Comparison of ENCODE assay signal across 9 mouse cellular contexts in genomic region chr19:61199836-61200235, GRCm38 (mm10). TPM values are rescaled to one million over a fixed set of nuclear protein-coding genes. Genes with fewer than 3 reads are reported as not detected.
DNase-seq lines count a peak whose midpoint lies in the region; ATAC-seq and TF ChIP-seq lines count a peak whose summit lies in the region.
"Had no signal": no experiment of that assay in that cellular context is flagged by ENCODE, and none has a peak within 500 bp of the region (broad histone marks: within the 10 kb centered on the region; RNA-seq: fewer than 3 reads in every experiment).

No protein-coding gene starts in this region.

- 14% methylated on average over 10 of the region's 10 CpGs for WGBS in heart, embryonic 11.5 days (ENCODE audit: insufficient replicate concordance)
- WGBS in bone marrow, adult 2 months: 6% methylated on average over 10 of the region's 10 CpGs
- 31% methylated on average over 10 of the region's 10 CpGs for WGBS in limb, embryonic 10.5 days
- WGBS in forebrain, embryonic 13.5 days: 15% methylated on average over 10 of the region's 10 CpGs

- no peaks in the 10 kb centered on the region for H3K9me3 ChIP-seq in heart, embryonic 11.5 days (replicated peaks; ENCODE audit: control insufficient read depth, low read length)
- no peaks in the 10 kb centered on the region for H3K9me3 ChIP-seq in limb, embryonic 10.5 days (replicated peaks)
- no peaks in the 10 kb centered on the region for H3K9me3 ChIP-seq in forebrain, embryonic 13.5 days (replicated peaks)

- no peak for TF ChIP-seq CTCF in bone marrow, adult 2 months (IDR thresholded peaks at IDR 0.05; ENCODE audit: control insufficient read depth, insufficient read depth, low read length)

- no peak overlapping the region for H3K4me3 ChIP-seq in heart, embryonic 11.5 days (ENCODE audit: low read depth, low read length)
- H3K4me3 ChIP-seq in bone marrow, adult 2 months (replicated peaks; ENCODE audit: control insufficient read depth, low read depth, low read length): peak overlapping the region; percentile 80
- H3K4me3 ChIP-seq in limb, embryonic 10.5 days: no peak overlapping the region
- H3K4me3 ChIP-seq in forebrain, embryonic 13.5 days: no peak overlapping the region

- H3K4me1 ChIP-seq in heart, embryonic 11.5 days (ENCODE audit: control insufficient read depth, insufficient read depth, low read length): no peaks in the 10 kb centered on the region
- H3K4me1 ChIP-seq in bone marrow, adult 2 months (ENCODE audit: control insufficient read depth, insufficient read depth, low read length): no peaks in the 10 kb centered on the region
- no peaks in the 10 kb centered on the region for H3K4me1 ChIP-seq in limb, embryonic 10.5 days
- no peaks in the 10 kb centered on the region for H3K4me1 ChIP-seq in forebrain, embryonic 13.5 days

- H3K4me2 ChIP-seq in heart, embryonic 11.5 days: no peak overlapping the region
- no peak overlapping the region for H3K4me2 ChIP-seq in forebrain, embryonic 13.5 days

- no peak for ATAC-seq in heart, embryonic 11.5 days (replicated peaks; ENCODE audit: insufficient number of reproducible peaks, low FRiP score, low TSS enrichment)
- no peak for ATAC-seq in forebrain, embryonic 13.5 days

- no peaks in the 10 kb centered on the region for H3K27me3 ChIP-seq in heart, embryonic 11.5 days (ENCODE audit: control insufficient read depth, insufficient read depth, low read length)
- H3K27me3 ChIP-seq in limb, embryonic 10.5 days (ENCODE audit: low read depth, poor library complexity, severe bottlenecking): no peaks in the 10 kb centered on the region
- H3K27me3 ChIP-seq in forebrain, embryonic 13.5 days: no peaks in the 10 kb centered on the region

- DNase-seq in heart, adult 9 months (ENCODE audit: low spot score in 2 of 2): peak; percentile 20 to 33
- DNase-seq in right cerebral cortex, postnatal 25 days: peak; percentile 27
- DNase-seq in right cerebral cortex, adult 18-20 months: no peak
- peak; percentile 49 for DNase-seq in limb, embryonic 10.5 days (ENCODE audit: low spot score)
- peak; percentile 65 for DNase-seq in testis, postnatal 10 days (ENCODE audit: low spot score)

- TF ChIP-seq POLR2A in bone marrow, adult 2 months (IDR thresholded peaks at IDR 0.05; ENCODE audit: borderline replicate concordance, control insufficient read depth, low read depth, low read length): no peak

- no peak overlapping the region for H3K27ac ChIP-seq in heart, embryonic 11.5 days (ENCODE audit: low read depth, low read length)
- H3K27ac ChIP-seq in bone marrow, adult 2 months (ENCODE audit: control insufficient read depth, insufficient read depth, low read depth, low read length, poor library complexity): no peak overlapping the region
- H3K27ac ChIP-seq in limb, embryonic 10.5 days: no peak overlapping the region
- H3K27ac ChIP-seq in forebrain, embryonic 13.5 days: no peak overlapping the region

- no peaks in the 10 kb centered on the region for H3K36me3 ChIP-seq in heart, embryonic 11.5 days (ENCODE audit: control insufficient read depth, insufficient read depth, low read length)
- H3K36me3 ChIP-seq in limb, embryonic 10.5 days: no peaks in the 10 kb centered on the region
- no peaks in the 10 kb centered on the region for H3K36me3 ChIP-seq in forebrain, embryonic 13.5 days (ENCODE audit: poor library complexity, severe bottlenecking)

- no peak overlapping the region for H3K9ac ChIP-seq in heart, embryonic 11.5 days (ENCODE audit: low read depth, low read length)
- no peak overlapping the region for H3K9ac ChIP-seq in forebrain, embryonic 13.5 days

RNA-seq across cellular contexts. Expression of gene Gm6020, which starts 16.1 kb away (rescaled TPM):
- not detected in 2 replicates for polyA plus RNA-seq in heart, embryonic 11.5 days (2014; fragmentation: Nextera tagmentation; extraction: Ambion mirVana)
- not detected in 2 replicates for polyA plus RNA-seq in bone marrow, adult 2 months (2011; ENCODE audit: insufficient read depth, insufficient read length, low replicate concordance, missing spikeins)
- polyA plus RNA-seq in limb, embryonic 10.5 days (2016; fragmentation: Nextera tagmentation; extraction: Ambion mirVana): not detected in 2 replicates
- not detected in 2 replicates for polyA plus RNA-seq in forebrain, embryonic 13.5 days (2015; fragmentation: Nextera tagmentation; extraction: Ambion mirVana)
- polyA plus RNA-seq: neural tube, embryonic 14.5 days had no signal

RNA-seq across cellular contexts. Expression of gene Gm7102, which starts 23.7 kb away (rescaled TPM):
- 0.24 and 0.25 TPM in 2 replicates for polyA plus RNA-seq in heart, embryonic 11.5 days (2014; fragmentation: Nextera tagmentation; extraction: Ambion mirVana)
- not detected in 2 replicates for polyA plus RNA-seq in bone marrow, adult 2 months (2011; ENCODE audit: insufficient read depth, insufficient read length, low replicate concordance, missing spikeins)
- polyA plus RNA-seq in limb, embryonic 10.5 days (2016; fragmentation: Nextera tagmentation; extraction: Ambion mirVana): 0.13 and 0.14 TPM in 2 replicates
- 0.20 TPM in 1 of 2 replicates, not detected in the other for polyA plus RNA-seq in forebrain, embryonic 13.5 days (2015; fragmentation: Nextera tagmentation; extraction: Ambion mirVana)

RNA-seq across cellular contexts. Expression of gene Csf2ra, which starts 28.4 kb away (rescaled TPM):
- polyA plus RNA-seq in heart, embryonic 11.5 days (2014; fragmentation: Nextera tagmentation; extraction: Ambion mirVana): 25.6 and 29.6 TPM in 2 replicates
- 61.7 and 173 TPM in 2 replicates for polyA plus RNA-seq in bone marrow, adult 2 months (2011; ENCODE audit: insufficient read depth, insufficient read length, low replicate concordance, missing spikeins)
- polyA plus RNA-seq in limb, embryonic 10.5 days (2016; fragmentation: Nextera tagmentation; extraction: Ambion mirVana): 10.6 and 20.2 TPM in 2 replicates
- 20.4 and 25.2 TPM in 2 replicates for polyA plus RNA-seq in forebrain, embryonic 13.5 days (2015; fragmentation: Nextera tagmentation; extraction: Ambion mirVana)

RNA-seq across cellular contexts. Expression of gene Zfp950, which starts 59.2 kb away (rescaled TPM):
- 25.9 and 26.3 TPM in 2 replicates for polyA plus RNA-seq in heart, embryonic 11.5 days (2014; fragmentation: Nextera tagmentation; extraction: Ambion mirVana)
- polyA plus RNA-seq in bone marrow, adult 2 months (2011; ENCODE audit: insufficient read depth, insufficient read length, low replicate concordance, missing spikeins): 16.5 and 18.5 TPM in 2 replicates
- 22.5 and 37.3 TPM in 2 replicates for polyA plus RNA-seq in limb, embryonic 10.5 days (2016; fragmentation: Nextera tagmentation; extraction: Ambion mirVana)
- 50.9 and 51.2 TPM in 2 replicates for polyA plus RNA-seq in forebrain, embryonic 13.5 days (2015; fragmentation: Nextera tagmentation; extraction: Ambion mirVana)
